Mouse (Mus musculus): Measurements from ENCODE around the gene Adrb1. TPM values are rescaled to one million over a fixed set of nuclear protein-coding genes. Genes with fewer than 3 reads are reported as not detected.
"Not testable (repeated sequence)": the region's sequence is repeated elsewhere in the genome, so short reads cannot be mapped to it uniquely, and the experiment has no call there.

The Adrb1 gene
- polyA plus RNA-seq, 1 experiment from 2014 or later: 1.0 TPM

- Histone ChIP-seq H3K27me3 (replicated peaks) (peaks cover 34% of the 10 kb centered on the region), H3K27ac (replicated peaks) (no peak overlapping the region), H3K4me1 (peaks cover 37% of the 10 kb centered on the region), H3K4me2 (no peak overlapping the region), H3K4me3 (replicated peaks) (no peak overlapping the region), H3K36me3 (no peaks in the 10 kb centered on the region), H3K9ac (replicated peaks) (no peak overlapping the region), H3K9me3 (replicated peaks) (no peaks in the 10 kb centered on the region)
- 55% methylated on average over 14 of the region's 14 CpGs for WGBS
- ATAC-seq (ENCODE audit: low FRiP score): no peak
These were observed 5.3 kb downstream of the Adrb1 start for GRCm38 (mm10) chr19:56727170-56727877.

DNA sequence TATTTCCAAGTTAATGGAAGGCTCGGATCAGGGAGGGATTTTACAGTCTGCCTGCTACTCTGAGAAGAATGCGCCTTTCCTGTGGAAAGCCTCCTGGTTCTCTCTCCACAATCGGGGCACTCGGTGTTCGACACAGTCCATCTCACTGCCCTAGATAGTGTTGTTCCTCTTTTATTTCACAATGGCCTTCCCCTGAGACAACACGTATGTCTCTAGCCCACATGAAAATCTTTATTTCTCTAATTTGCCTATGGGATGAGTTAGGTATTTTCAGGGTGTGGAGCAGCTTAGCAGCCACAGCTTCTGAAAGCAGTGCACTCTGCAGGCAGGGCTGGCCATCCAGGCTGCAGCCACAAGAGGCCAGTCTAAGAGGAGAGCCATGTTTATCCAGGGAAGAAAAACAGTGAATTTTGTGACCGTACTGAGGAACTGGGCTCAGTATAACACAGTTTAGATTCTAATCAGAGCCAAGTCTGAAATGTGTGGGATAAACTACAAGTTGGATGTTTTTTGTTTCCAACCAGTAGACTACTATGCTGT lies 12.1 kb downstream of the Adrb1 start:
- Histone ChIP-seq H3K9me3 (replicated peaks) (no peaks in the 10 kb centered on the region), H3K27me3 (replicated peaks) (no peaks in the 10 kb centered on the region), H3K4me2 (no peak overlapping the region), H3K4me1 (no peaks in the 10 kb centered on the region), H3K36me3 (no peaks in the 10 kb centered on the region), H3K9ac (replicated peaks) (no peak overlapping the region), H3K27ac (replicated peaks) (no peak overlapping the region), H3K4me3 (replicated peaks) (no peak overlapping the region)
- ATAC-seq (ENCODE audit: low FRiP score): no peak
- WGBS: 58% methylated on average over 7 of the region's 7 CpGs

GRCm38 (mm10) chr19:56735747-56736146 lies 13.7 kb downstream of the Adrb1 start:
- Histone ChIP-seq H3K36me3 (no peaks in the 10 kb centered on the region), H3K27ac (replicated peaks) (no peak overlapping the region), H3K4me3 (replicated peaks) (no peak overlapping the region), H3K4me2 (no peak overlapping the region), H3K9ac (replicated peaks) (no peak overlapping the region), H3K4me1 (no peaks in the 10 kb centered on the region), H3K9me3 (replicated peaks) (no peaks in the 10 kb centered on the region), H3K27me3 (replicated peaks) (0 out of 2 replicates have a peak, but pooled peaks cover 2% of the 10 kb centered on the region)
- no peak for ATAC-seq (ENCODE audit: low FRiP score)
- WGBS: 73% methylated on average over 4 of the region's 4 CpGs

DNA sequence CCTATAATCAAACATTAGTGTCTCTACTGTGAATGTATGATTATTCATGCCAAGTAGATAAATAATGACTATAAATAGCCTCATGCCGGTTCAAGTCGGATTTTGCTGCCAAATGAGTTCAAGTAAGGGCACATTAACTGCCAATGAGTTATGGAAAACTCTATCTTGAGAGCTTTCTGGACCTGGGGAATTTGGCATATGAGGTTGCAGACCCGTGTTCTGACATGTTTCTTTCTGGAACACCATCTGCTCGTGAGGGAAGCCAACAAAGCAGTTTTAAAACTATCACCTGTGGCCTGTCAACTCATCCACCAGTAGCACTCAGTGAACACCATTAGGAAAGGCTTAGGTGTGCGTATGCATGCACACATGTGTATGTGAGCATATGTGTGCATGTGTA lies 14.3 kb downstream of the Adrb1 start:
- Histone ChIP-seq H3K27me3 (replicated peaks) (0 out of 2 replicates have a peak, but pooled peaks cover 2% of the 10 kb centered on the region), H3K36me3 (no peaks in the 10 kb centered on the region), H3K4me3 (replicated peaks) (no peak overlapping the region), H3K4me2 (no peak overlapping the region), H3K9ac (replicated peaks) (no peak overlapping the region), H3K9me3 (replicated peaks) (no peaks in the 10 kb centered on the region), H3K4me1 (no peaks in the 10 kb centered on the region), H3K27ac (replicated peaks) (no peak overlapping the region)
- ATAC-seq (ENCODE audit: low FRiP score): no peak
- 68% methylated on average over 5 of the region's 5 CpGs for WGBS

GRCm38 (mm10) chr19:56745061-56745460 lies 23.1 kb downstream of the Adrb1 start:
- no peaks in the 10 kb centered on the region for H3K4me1 ChIP-seq
- H3K9ac ChIP-seq (replicated peaks): no peak overlapping the region
- no peak overlapping the region for H3K4me2 ChIP-seq
- H3K9me3 ChIP-seq (replicated peaks): no peaks in the 10 kb centered on the region
- H3K36me3 ChIP-seq: no peaks in the 10 kb centered on the region
- 79% methylated on average over 7 of the region's 7 CpGs for WGBS
- H3K27me3 ChIP-seq (replicated peaks): no peaks in the 10 kb centered on the region
- no peak overlapping the region for H3K4me3 ChIP-seq (replicated peaks)
- H3K27ac ChIP-seq (replicated peaks): no peak overlapping the region
- ATAC-seq (ENCODE audit: low FRiP score): no peak

DNA sequence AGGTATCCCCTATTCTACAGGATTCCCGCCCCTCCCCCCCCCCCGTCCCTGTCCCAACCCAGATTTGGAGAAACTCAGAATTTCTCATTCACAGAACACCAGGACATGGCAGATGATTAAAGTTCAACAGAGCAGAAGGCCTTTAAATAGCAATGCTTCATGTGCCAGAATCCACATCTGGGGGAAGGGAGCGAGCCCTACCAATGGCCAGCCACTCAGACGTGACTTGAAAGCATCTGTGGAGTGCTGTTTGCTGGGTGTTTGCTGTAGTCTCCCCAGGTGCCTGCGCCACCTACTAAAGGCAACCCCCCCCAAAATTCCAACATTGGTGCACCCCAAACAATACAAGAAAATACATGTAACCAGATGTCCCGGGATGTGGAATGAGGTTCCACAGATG lies 23.5 kb downstream of the Adrb1 start:
- ATAC-seq (ENCODE audit: low FRiP score): no peak
- H3K4me2 ChIP-seq: no peak overlapping the region
- H3K27me3 ChIP-seq (replicated peaks): no peaks in the 10 kb centered on the region
- H3K9me3 ChIP-seq (replicated peaks): no peaks in the 10 kb centered on the region
- no peak overlapping the region for H3K27ac ChIP-seq (replicated peaks)
- H3K4me3 ChIP-seq (replicated peaks): no peak overlapping the region
- no peak overlapping the region for H3K9ac ChIP-seq (replicated peaks)
- H3K36me3 ChIP-seq: no peaks in the 10 kb centered on the region
- no peaks in the 10 kb centered on the region for H3K4me1 ChIP-seq
- WGBS: 73% methylated on average over 5 of the region's 6 CpGs

DNA sequence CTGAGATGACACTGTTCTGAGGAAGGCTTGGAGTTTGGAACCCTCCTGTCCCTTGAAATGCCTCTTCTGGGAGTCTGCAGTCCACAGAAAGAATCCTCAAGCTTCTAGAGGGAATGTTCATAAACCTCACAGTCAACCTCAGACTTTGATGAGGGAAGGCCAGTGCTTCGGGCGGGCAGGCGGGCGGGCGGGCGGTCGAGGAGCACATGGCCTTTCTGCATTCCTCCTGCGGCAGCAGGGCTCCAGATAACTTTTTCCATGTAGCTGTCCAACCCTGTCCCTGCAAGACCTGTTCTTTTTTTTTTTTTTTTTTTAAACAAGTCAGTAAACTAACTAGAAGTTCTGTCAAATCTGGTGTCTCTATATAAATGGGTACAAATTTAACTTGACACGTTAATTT lies 24.6 kb downstream of the Adrb1 start:
- no peaks in the 10 kb centered on the region for H3K9me3 ChIP-seq (replicated peaks)
- no peak for ATAC-seq (ENCODE audit: low FRiP score)
- no peaks in the 10 kb centered on the region for H3K27me3 ChIP-seq (replicated peaks)
- no peak overlapping the region for H3K9ac ChIP-seq (replicated peaks)
- no peaks in the 10 kb centered on the region for H3K4me1 ChIP-seq
- H3K36me3 ChIP-seq: no peaks in the 10 kb centered on the region
- no peak overlapping the region for H3K4me3 ChIP-seq (replicated peaks)
- 85% methylated on average over 9 of the region's 9 CpGs for WGBS
- H3K4me2 ChIP-seq: no peak overlapping the region
- H3K27ac ChIP-seq (replicated peaks): no peak overlapping the region

DNA sequence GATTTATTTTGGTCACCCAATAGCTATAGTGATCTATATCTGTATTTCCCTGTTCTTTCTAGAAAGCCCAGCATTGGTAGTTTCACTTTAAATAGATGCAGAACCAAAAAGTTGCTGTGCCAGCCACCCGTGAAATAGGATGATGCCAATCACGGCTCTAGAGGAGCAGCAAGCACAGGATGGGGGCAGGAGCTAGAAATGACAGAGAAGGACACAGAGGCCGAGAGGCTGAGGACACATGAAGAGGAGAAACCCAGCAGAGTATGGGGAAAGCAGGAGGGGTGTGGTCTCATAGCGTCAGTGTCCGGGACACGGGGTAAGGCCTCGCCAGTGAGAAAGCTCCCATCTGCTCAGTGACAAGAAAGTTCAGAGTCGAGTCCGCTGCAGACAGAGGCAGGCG lies 25.9 kb downstream of the Adrb1 start:
- WGBS: 85% methylated on average over 10 of the region's 10 CpGs
- no peaks in the 10 kb centered on the region for H3K36me3 ChIP-seq
- H3K27ac ChIP-seq (replicated peaks): no peak overlapping the region
- no peaks in the 10 kb centered on the region for H3K27me3 ChIP-seq (replicated peaks)
- no peak for ATAC-seq (ENCODE audit: low FRiP score)
- H3K9me3 ChIP-seq (replicated peaks): no peaks in the 10 kb centered on the region
- no peak overlapping the region for H3K9ac ChIP-seq (replicated peaks)
- H3K4me2 ChIP-seq: no peak overlapping the region
- H3K4me3 ChIP-seq (replicated peaks): no peak overlapping the region
- H3K4me1 ChIP-seq: no peaks in the 10 kb centered on the region

DNA sequence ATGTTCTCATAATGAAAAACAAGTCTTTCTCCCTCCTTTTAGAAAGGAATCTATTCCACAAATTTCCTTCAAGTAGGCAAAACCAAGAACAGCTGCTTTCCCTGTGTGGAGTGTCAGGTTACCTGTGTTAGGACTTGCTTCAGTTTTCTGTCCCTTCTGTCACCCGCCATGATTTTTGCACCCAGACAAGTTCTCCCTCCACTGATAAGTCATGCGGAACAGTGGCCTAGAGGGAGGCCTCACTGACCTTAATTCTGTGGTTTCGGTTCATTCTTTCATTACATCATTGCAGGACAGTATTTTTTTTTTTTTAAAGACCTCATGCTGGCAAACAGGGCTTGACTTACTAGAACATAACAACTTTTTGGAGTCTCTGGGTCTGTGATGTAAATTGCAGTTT lies 27.3 kb downstream of the Adrb1 start:
- H3K27me3 ChIP-seq (replicated peaks): no peaks in the 10 kb centered on the region
- H3K9ac ChIP-seq (replicated peaks): no peak overlapping the region
- no peaks in the 10 kb centered on the region for H3K4me1 ChIP-seq
- 54% methylated on average over 3 of the region's 3 CpGs for WGBS
- H3K9me3 ChIP-seq (replicated peaks): no peaks in the 10 kb centered on the region
- no peak overlapping the region for H3K27ac ChIP-seq (replicated peaks)
- no peak overlapping the region for H3K4me3 ChIP-seq (replicated peaks)
- H3K4me2 ChIP-seq: no peak overlapping the region
- ATAC-seq (ENCODE audit: low FRiP score): no peak
- H3K36me3 ChIP-seq: no peaks in the 10 kb centered on the region

GRCm38 (mm10) chr19:56750709-56751108 lies 28.7 kb downstream of the Adrb1 start:
- no peak overlapping the region for H3K4me2 ChIP-seq
- ATAC-seq (ENCODE audit: low FRiP score): no peak
- H3K4me1 ChIP-seq: no peaks in the 10 kb centered on the region
- H3K4me3 ChIP-seq (replicated peaks): no peak overlapping the region
- H3K9me3 ChIP-seq (replicated peaks): no peaks in the 10 kb centered on the region
- H3K27me3 ChIP-seq (replicated peaks): no peaks in the 10 kb centered on the region
- no peaks in the 10 kb centered on the region for H3K36me3 ChIP-seq
- no peak overlapping the region for H3K9ac ChIP-seq (replicated peaks)
- H3K27ac ChIP-seq (replicated peaks): no peak overlapping the region
- 52% methylated on average over 4 of the region's 4 CpGs for WGBS

- not testable (repeated sequence) for H3K4me3 ChIP-seq (replicated peaks); H3K4me1 ChIP-seq; H3K4me2 ChIP-seq; H3K9ac ChIP-seq (replicated peaks); H3K27ac ChIP-seq (replicated peaks); H3K9me3 ChIP-seq (replicated peaks); ATAC-seq (ENCODE audit: low FRiP score); H3K36me3 ChIP-seq; H3K27me3 ChIP-seq (replicated peaks)
- 91% methylated on average over 2 of the region's 2 CpGs for WGBS
These were observed 32.5 kb downstream of the Adrb1 start for GRCm38 (mm10) chr19:56754456-56754855.

GRCm38 (mm10) chr19:56756412-56756811 lies 34.4 kb downstream of the Adrb1 start:
- no peaks in the 10 kb centered on the region for H3K27me3 ChIP-seq (replicated peaks)
- H3K4me1 ChIP-seq: no peaks in the 10 kb centered on the region
- H3K4me2 ChIP-seq: no peak overlapping the region
- no peak overlapping the region for H3K9ac ChIP-seq (replicated peaks)
- H3K27ac ChIP-seq (replicated peaks): no peak overlapping the region
- H3K36me3 ChIP-seq: no peaks in the 10 kb centered on the region
- H3K4me3 ChIP-seq (replicated peaks): no peak overlapping the region
- 90% methylated on average over 10 of the region's 10 CpGs for whole genome bisulfite sequencing
- no peaks in the 10 kb centered on the region for H3K9me3 ChIP-seq (replicated peaks)
- ATAC-seq (ENCODE audit: low FRiP score): no peak
